Mouse (Mus musculus) frontal cortex, postnatal 36 days (tissue): ENCODE data around the gene Saxo2.

ENCODE experiments used
- DNase-seq, 2 experiments: peaks; one replicate each; pipeline ENCODE4 v3.0.0; 2022; ENCODE audit warnings: low spot score in 2 of 2

Gene Saxo2

DNA sequence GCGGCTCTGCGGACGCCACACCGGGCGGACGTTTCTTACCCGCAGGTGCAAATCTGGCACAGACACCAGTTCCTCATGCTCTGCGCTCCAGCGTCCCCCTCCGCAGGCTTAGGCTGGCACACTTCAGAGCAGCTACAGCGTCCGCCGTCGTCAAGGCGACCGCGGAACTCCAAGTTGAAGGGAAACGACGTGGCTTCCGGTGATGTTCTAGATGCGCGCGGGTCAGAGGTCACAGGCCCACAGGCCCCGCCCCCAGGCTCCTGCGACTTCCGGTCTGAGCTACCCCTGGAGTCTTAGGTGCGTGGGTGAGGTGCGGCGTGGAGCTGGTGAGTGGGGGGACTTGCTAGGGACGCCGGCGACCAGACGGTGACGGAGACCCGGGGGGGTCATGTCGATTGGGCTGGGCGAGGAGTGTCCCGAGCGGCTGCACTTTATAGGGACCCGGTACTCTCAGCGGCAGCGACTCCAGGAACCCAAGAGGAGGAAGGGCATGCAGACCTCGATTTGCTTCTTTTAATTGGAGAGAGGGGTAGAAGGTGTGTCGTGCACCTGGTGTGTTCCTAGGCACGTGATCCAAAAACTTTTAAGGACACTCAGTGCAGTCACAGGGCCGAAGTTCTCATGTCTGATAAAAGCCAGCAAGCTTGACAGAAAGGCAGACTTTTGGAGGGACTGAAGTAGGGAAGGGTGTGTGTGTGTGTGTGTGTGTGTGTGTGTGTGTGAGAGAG is at the start of gene Saxo2, which contains the start of gene Efl1:
TSS of gene Saxo2 (minus strand) at position 176 of the 728 bp plus-strand sequence.
TSS of gene Efl1 (plus strand) at position 262 of the 728 bp plus-strand sequence.
- peak; percentile 93 to 97 for DNase-seq

DNA sequence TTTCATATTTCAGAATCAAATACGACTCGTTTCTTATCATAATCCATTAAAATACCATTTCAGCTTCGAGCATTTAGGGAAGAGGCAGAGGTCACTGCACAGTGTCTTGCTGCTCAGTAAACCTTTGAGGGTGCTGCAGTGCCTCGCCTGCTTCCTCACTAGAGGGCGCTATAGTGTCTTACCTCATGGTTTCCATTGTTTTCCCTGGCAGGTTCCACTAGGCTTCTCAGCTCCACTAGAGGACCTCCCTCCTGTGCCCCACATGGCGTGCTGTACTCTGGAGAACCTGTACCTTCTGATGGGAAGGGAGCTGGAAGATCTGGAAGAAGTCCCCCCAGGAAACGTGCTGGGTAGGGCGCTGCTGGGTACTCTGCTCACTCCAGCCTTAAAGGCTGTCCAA is 49.3 kb upstream of the Saxo2 start:
- no peak for DNase-seq

DNA sequence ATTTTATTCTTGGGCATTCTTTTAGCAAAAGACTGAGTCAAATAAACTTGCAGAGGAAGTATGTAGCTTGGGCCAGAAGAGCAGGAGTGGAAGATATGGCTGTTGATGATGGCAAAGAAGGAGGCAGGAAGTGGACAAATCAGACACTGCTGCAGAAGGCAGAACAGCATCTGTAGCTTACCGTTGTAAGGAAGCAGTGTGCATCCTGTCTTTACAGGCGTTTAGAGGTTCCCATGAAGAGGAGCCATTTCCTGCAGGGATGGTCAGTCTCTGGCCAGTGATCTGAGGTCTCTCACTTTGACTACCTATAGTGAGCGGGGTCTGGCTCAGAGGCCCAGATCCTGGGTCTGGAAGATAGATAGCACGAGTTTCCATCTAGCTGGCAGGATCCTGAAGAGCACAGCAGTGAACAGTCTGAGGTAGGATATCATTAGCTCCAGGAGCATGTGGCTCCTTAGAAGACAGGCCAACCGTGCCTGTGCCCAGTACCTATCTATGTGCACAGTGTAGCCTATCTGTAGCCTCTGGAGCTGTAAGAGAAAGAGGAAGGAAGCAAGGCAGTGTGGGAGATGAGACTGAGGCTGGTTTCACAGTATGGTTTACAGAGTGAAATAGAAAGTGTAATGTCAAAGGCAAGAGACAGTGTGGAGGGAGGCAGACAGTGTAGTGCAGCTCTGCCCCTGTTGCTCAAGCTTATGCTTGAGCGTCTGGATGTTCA is 42.9 kb upstream of the Saxo2 start:
- no peak for DNase-seq

GRCm38 (mm10) chr7:82688736-82689135 is 40.4 kb upstream of the Saxo2 start:
- peak in 1 of 2 experiments; percentile 46 for DNase-seq

DNA sequence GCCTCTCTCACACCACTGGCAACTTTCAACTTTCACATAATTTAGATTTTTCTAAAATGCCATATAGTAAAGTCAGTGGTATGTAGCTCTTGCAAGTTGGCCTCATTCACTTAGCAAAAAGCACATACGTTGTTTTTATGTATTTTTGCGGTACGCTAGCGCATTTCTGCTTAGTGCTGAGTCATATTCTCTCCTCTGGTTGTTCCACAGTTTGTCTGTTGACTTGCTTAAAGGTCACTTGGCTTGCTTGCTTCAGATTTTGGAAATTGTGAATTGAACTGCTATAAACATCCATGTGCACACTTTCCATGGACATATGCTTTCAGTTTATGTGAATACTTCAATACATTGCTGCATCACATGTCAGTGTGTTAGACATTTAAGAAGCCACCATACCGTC is 31.6 kb upstream of the Saxo2 start:
- DNase-seq, result no peak

DNA sequence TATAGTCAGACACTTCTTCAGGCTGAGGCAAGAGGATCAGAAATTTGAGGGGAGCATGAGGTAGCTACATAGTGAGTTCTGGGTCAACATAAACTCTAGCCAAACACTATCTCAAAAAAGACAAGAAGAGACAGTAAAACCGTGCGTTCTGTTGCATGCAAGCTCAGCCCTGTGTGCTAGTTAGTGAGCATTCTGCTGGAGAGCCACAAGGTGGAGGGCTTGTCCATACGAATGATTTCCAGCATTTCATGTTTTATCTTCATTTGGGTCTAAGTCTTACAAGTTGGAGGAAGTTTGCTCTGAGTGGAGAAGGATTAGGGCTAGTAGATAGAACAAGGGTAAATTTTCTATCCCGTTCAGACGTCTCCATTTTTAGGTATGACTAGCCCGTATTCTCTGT is 28.5 kb upstream of the Saxo2 start:
- DNase-seq, result peak in 1 of 2 experiments; percentile 8

- no peak for DNase-seq
Observed at GRCm38 (mm10) chr7:82676001-82676400, 27.7 kb upstream of the Saxo2 start.

GRCm38 (mm10) chr7:82664604-82665003 is 16.3 kb upstream of the Saxo2 start:
- no peak for DNase-seq

DNA sequence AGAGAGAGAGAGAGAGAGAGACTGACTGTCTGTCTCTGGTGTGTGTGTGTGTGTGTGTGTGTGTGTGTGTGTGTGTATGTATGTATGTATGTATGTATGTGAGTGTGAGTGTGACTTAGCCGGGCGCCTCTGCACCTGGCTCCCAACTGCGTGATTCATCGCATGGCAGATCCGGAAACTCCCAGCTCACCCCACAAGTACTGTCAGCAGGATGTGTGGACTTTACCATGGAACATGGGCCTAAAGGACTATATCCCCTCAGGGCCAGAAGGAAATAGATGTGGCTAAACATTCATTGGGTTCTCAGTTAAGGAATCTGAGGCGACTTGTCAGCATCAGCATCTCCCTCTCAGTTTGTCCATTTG is 735 bp upstream of the Saxo2 start:
- DNase-seq, result no peak

GRCm38 (mm10) chr7:82647909-82648308 is 419 bp downstream of the Saxo2 start:
- DNase-seq, result no peak

GRCm38 (mm10) chr7:82647183-82647582 is 1.1 kb downstream of the Saxo2 start:
- no peak for DNase-seq

DNA sequence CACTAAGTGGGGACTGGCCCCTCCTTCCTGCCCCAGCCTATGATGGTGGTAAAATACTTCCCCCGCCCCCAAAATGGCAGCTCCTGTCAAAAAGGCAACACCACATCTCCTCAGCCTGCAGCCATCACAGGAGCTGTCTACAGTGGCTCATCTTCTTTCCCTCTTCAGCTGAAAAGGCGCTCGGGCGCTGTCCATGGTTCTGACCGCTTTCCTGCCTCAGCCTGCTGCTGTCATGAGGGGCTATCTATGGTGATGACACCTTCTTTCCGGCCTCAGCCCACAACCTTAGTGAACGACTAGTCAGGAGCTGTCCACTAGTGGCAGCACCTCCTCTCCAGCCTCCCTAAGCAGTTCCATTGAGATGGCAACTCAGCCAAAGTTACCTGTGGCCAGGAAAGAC is 23.0 kb downstream of the Saxo2 start:
- DNase-seq, result no peak

GRCm38 (mm10) chr7:82609629-82610028 is 38.7 kb downstream of the Saxo2 start:
- DNase-seq, result peak in 1 of 2 experiments; percentile 4

- DNase-seq, result no peak
Observed at GRCm38 (mm10) chr7:82605425-82605824, 42.9 kb downstream of the Saxo2 start.

- no peak for DNase-seq
Observed at GRCm38 (mm10) chr7:82602008-82602407, 46.3 kb downstream of the Saxo2 start.

GRCm38 (mm10) chr7:82590931-82591330 is 57.4 kb downstream of the Saxo2 start:
- DNase-seq, result no peak
